Mouse (Mus musculus) midbrain, embryonic 13.5 days (tissue): ENCODE results near the gene Celsr2. TPM values are rescaled to one million over a fixed set of nuclear protein-coding genes. Genes with fewer than 3 reads are reported as not detected.

Source experiments
- ATAC-seq: fragments of 200-750 bp; cut with Nextera tagmentation; 2 replicates; pipeline ENCODE4 v1.8.0; 2017; ENCODE audit warnings: mild to moderate bottlenecking, moderate TSS enrichment, moderate library complexity
- H3K27ac ChIP-seq: fragments of 300-500 bp; sonication (generic); 2 replicates; pipeline ENCODE4 v1.5.1; 2015; ENCODE audit warnings: inconsistent platforms, mild to moderate bottlenecking, moderate library complexity
- H3K27me3 ChIP-seq: fragments of 300-500 bp; sonication (generic); 2 replicates; pipeline ENCODE4 v1.6.1; 2015; ENCODE audit warnings: mild to moderate bottlenecking, inconsistent platforms
- H3K36me3 ChIP-seq: fragments of 300-500 bp; sonication (generic); 2 replicates; pipeline ENCODE4 v1.6.1; 2015; ENCODE audit warnings: mild to moderate bottlenecking, inconsistent platforms
- H3K4me1 ChIP-seq: fragments of 300-500 bp; sonication (generic); replicated peaks from 2 replicates; pipeline ENCODE4 v1.6.1; 2015; ENCODE audit warnings: inconsistent platforms
- H3K4me2 ChIP-seq: fragments of 300-500 bp; sonication (generic); replicated peaks from 2 replicates; pipeline ENCODE4 v1.6.1; 2015; ENCODE audit warnings: moderate library complexity, mild to moderate bottlenecking, inconsistent platforms
- H3K4me3 ChIP-seq: fragments of 300-500 bp; sonication (generic); replicated peaks from 2 replicates; pipeline ENCODE4 v1.5.1; 2015; ENCODE audit warnings: mild to moderate bottlenecking, inconsistent platforms
- H3K9ac ChIP-seq: fragments of 300-500 bp; sonication (generic); replicated peaks from 2 replicates; pipeline ENCODE4 v1.6.1; 2015; ENCODE audit warnings: mild to moderate bottlenecking, inconsistent platforms
- H3K9me3 ChIP-seq: fragments of 300-500 bp; sonication (generic); 2 replicates; pipeline ENCODE4 v1.6.1; 2016; ENCODE audit warnings: mild to moderate bottlenecking, inconsistent platforms
- WGBS: fragments of 180-500 bp; shearing (Covaris S2); methylation state at CpG from one replicate; pipeline ENCODE4 v1.1.7; 2015; 5-methylcytosine and 5-hydroxymethylcytosine counted together
- polyA plus RNA-seq: library from polyadenylated mRNA; unstranded; fragments of >200 nt; fragmentation: Nextera tagmentation; extraction: Ambion mirVana; gene quantifications from 2 replicates; pipeline ENCODE4 v1.2.1, GENCODE M21; 2015

The Celsr2 gene
- polyA plus RNA-seq, 1 experiment from 2014 or later = 65.5 TPM

- H3K4me2 ChIP-seq = peak overlapping the region; percentile 69
- H3K27me3 ChIP-seq = no peaks in the 10 kb centered on the region
- H3K4me1 ChIP-seq = peaks cover 93% of the 10 kb centered on the region
- 2% methylated on average over 5 of the region's 5 CpGs for WGBS
- peaks cover 70% of the 10 kb centered on the region for H3K36me3 ChIP-seq
- H3K9me3 ChIP-seq = peaks cover 8% of the 10 kb centered on the region; the same call in 1 of the 2 replicates
- peak overlapping the region; percentile 98 for H3K27ac ChIP-seq
- peak overlapping the region; percentile 45 for H3K4me3 ChIP-seq
- H3K9ac ChIP-seq = peak overlapping the region; percentile 91
- peak; percentile 43 for ATAC-seq
Measured at GRCm38 (mm10) chr3:108410359-108410714, 5.0 kb downstream of the Celsr2 start.

- Histone ChIP-seq H3K9ac (peak overlapping the region; percentile 91), H3K27me3 (no peaks in the 10 kb centered on the region), H3K4me3 (peak overlapping the region; percentile 45), H3K4me1 (peaks cover 95% of the 10 kb centered on the region), H3K4me2 (peak overlapping the region; percentile 69), H3K36me3 (peaks cover 74% of the 10 kb centered on the region), H3K27ac (peak overlapping the region; percentile 98), H3K9me3 (peaks cover 8% of the 10 kb centered on the region; the same call in 1 of the 2 replicates)
- peak; percentile 2; the same call in 1 of the 2 replicates for ATAC-seq
- WGBS = 10% methylated on average over 8 of the region's 8 CpGs
Measured at GRCm38 (mm10) chr3:108409656-108410358, 5.5 kb downstream of the Celsr2 start.

GRCm38 (mm10) chr3:108408517-108409008 is 6.8 kb downstream of the Celsr2 start:
- H3K27ac ChIP-seq = 0 out of 2 replicates have a peak overlapping the region, but pooled peaks have one; percentile 32
- WGBS = 89% methylated on average over 8 of the region's 8 CpGs
- H3K9ac ChIP-seq = peak overlapping the region; percentile 36; the same call in 1 of the 2 replicates
- H3K4me2 ChIP-seq = peak overlapping the region; percentile 69
- peaks cover 74% of the 10 kb centered on the region for H3K36me3 ChIP-seq
- H3K4me3 ChIP-seq = no peak overlapping the region
- no peaks in the 10 kb centered on the region for H3K27me3 ChIP-seq
- H3K4me1 ChIP-seq = peaks cover 89% of the 10 kb centered on the region
- H3K9me3 ChIP-seq = peaks cover 1% of the 10 kb centered on the region; the same call in 1 of the 2 replicates
- no peak for ATAC-seq

GRCm38 (mm10) chr3:108406306-108406885 is 9.0 kb downstream of the Celsr2 start:
- Histone ChIP-seq H3K27ac (peak overlapping the region; percentile 85), H3K4me3 (no peak overlapping the region), H3K4me1 (peaks cover 81% of the 10 kb centered on the region), H3K9me3 (no peaks in the 10 kb centered on the region), H3K9ac (peak overlapping the region; percentile 59), H3K27me3 (no peaks in the 10 kb centered on the region), H3K36me3 (peaks cover 77% of the 10 kb centered on the region), H3K4me2 (peak overlapping the region; percentile 39)
- WGBS = 74% methylated on average over 24 of the region's 24 CpGs
- ATAC-seq = no peak

- no peak overlapping the region for H3K4me3 ChIP-seq
- peak overlapping the region; percentile 59 for H3K9ac ChIP-seq
- WGBS = 15% methylated on average over 14 of the region's 14 CpGs
- no peaks in the 10 kb centered on the region for H3K27me3 ChIP-seq
- peaks cover 84% of the 10 kb centered on the region for H3K36me3 ChIP-seq
- no peaks in the 10 kb centered on the region for H3K9me3 ChIP-seq
- peak; percentile 16 for ATAC-seq
- H3K4me2 ChIP-seq = peak overlapping the region; percentile 39
- H3K4me1 ChIP-seq = peaks cover 77% of the 10 kb centered on the region
- peak overlapping the region; percentile 85 for H3K27ac ChIP-seq
Measured at GRCm38 (mm10) chr3:108405536-108406305, 9.6 kb downstream of the Celsr2 start.

- no peaks in the 10 kb centered on the region for H3K27me3 ChIP-seq
- H3K27ac ChIP-seq = peak overlapping the region; percentile 61
- peak overlapping the region; percentile 21; the same call in 1 of the 2 replicates for H3K9ac ChIP-seq
- no peak for ATAC-seq
- WGBS = 81% methylated on average over 15 of the region's 15 CpGs
- H3K4me3 ChIP-seq = no peak overlapping the region
- H3K36me3 ChIP-seq = peaks cover 95% of the 10 kb centered on the region
- H3K4me1 ChIP-seq = peaks cover 46% of the 10 kb centered on the region
- no peaks in the 10 kb centered on the region for H3K9me3 ChIP-seq
- no peak overlapping the region for H3K4me2 ChIP-seq
Measured at GRCm38 (mm10) chr3:108402528-108402920, 12.8 kb downstream of the Celsr2 start.

GRCm38 (mm10) chr3:108401692-108402527 is 13.4 kb downstream of the Celsr2 start:
- Histone ChIP-seq H3K9ac (peak overlapping the region; percentile 21), H3K4me1 (peaks cover 41% of the 10 kb centered on the region), H3K4me3 (no peak overlapping the region), H3K36me3 (peaks cover 95% of the 10 kb centered on the region), H3K27ac (peak overlapping the region; percentile 61), H3K9me3 (no peaks in the 10 kb centered on the region), H3K4me2 (no peak overlapping the region; the same call in 1 of the 2 replicates), H3K27me3 (no peaks in the 10 kb centered on the region)
- ATAC-seq = peak; percentile 88
- WGBS = 39% methylated on average over 21 of the region's 22 CpGs

- ATAC-seq = no peak
- H3K4me2 ChIP-seq = no peak overlapping the region
- no peak overlapping the region for H3K4me3 ChIP-seq
- H3K4me1 ChIP-seq = peaks cover 26% of the 10 kb centered on the region
- H3K27ac ChIP-seq = no peak overlapping the region
- no peak overlapping the region for H3K9ac ChIP-seq
- H3K27me3 ChIP-seq = no peaks in the 10 kb centered on the region
- 89% methylated on average over 5 of the region's 5 CpGs for WGBS
- H3K36me3 ChIP-seq = peaks cover 97% of the 10 kb centered on the region
- H3K9me3 ChIP-seq = no peaks in the 10 kb centered on the region
Measured at GRCm38 (mm10) chr3:108400442-108400841, 14.9 kb downstream of the Celsr2 start.

GRCm38 (mm10) chr3:108398281-108398680 is 17.1 kb downstream of the Celsr2 start:
- H3K36me3 ChIP-seq = peaks cover 99% of the 10 kb centered on the region
- no peak overlapping the region for H3K4me2 ChIP-seq
- no peak overlapping the region for H3K4me3 ChIP-seq
- WGBS = 97% methylated on average over 9 of the region's 9 CpGs
- H3K4me1 ChIP-seq = peaks cover 14% of the 10 kb centered on the region
- no peaks in the 10 kb centered on the region for H3K27me3 ChIP-seq
- H3K27ac ChIP-seq = no peak overlapping the region
- H3K9ac ChIP-seq = no peak overlapping the region
- no peak for ATAC-seq
- H3K9me3 ChIP-seq = no peaks in the 10 kb centered on the region

- Histone ChIP-seq H3K36me3 (peaks cover 68% of the 10 kb centered on the region), H3K9ac (peak overlapping the region; percentile 8; the same call in 1 of the 2 replicates), H3K4me1 (peaks cover 20% of the 10 kb centered on the region), H3K27ac (0 out of 2 replicates have a peak overlapping the region, but pooled peaks have one; percentile 14), H3K4me2 (no peak overlapping the region), H3K27me3 (no peaks in the 10 kb centered on the region), H3K9me3 (no peaks in the 10 kb centered on the region), H3K4me3 (no peak overlapping the region)
- ATAC-seq = no peak
- 50% methylated on average over 15 of the region's 15 CpGs for WGBS
Measured at GRCm38 (mm10) chr3:108392793-108393192, 22.6 kb downstream of the Celsr2 start.

GRCm38 (mm10) chr3:108392299-108392698 is 23.1 kb downstream of the Celsr2 start:
- Histone ChIP-seq H3K9ac (no peak overlapping the region), H3K4me2 (no peak overlapping the region), H3K4me3 (no peak overlapping the region), H3K36me3 (peaks cover 64% of the 10 kb centered on the region), H3K27me3 (no peaks in the 10 kb centered on the region), H3K4me1 (peaks cover 20% of the 10 kb centered on the region), H3K9me3 (no peaks in the 10 kb centered on the region), H3K27ac (0 out of 2 replicates have a peak overlapping the region, but pooled peaks have one; percentile 14)
- no peak for ATAC-seq
- WGBS = 13% methylated on average over 10 of the region's 10 CpGs
